Mouse (Mus musculus): ENCODE data around the gene Narf.
A peak's percentile ranks its signal among the peaks of the same experiment; 100 is the strongest.

Narf gene

GRCm38 (mm10) chr11:121236564-121237344 is at the start of gene Narf:
Gene Narf, plus strand, starts transcription at chr11:121237253.
- DNase-seq (ENCODE audit: low spot score): peak; percentile 100

GRCm38 (mm10) chr11:121189681-121190080 is 47.4 kb upstream of the Narf start:
- DNase-seq (ENCODE audit: low spot score): no peak

- DNase-seq (ENCODE audit: low spot score): no peak
Observed at GRCm38 (mm10) chr11:121192742-121193141, 44.3 kb upstream of the Narf start.

GRCm38 (mm10) chr11:121193415-121193814 is 43.6 kb upstream of the Narf start:
- DNase-seq (ENCODE audit: low spot score): no peak

GRCm38 (mm10) chr11:121198622-121199021 is 38.4 kb upstream of the Narf start:
- no peak for DNase-seq (ENCODE audit: low spot score)

GRCm38 (mm10) chr11:121199851-121200250 is 37.2 kb upstream of the Narf start:
- no peak for DNase-seq (ENCODE audit: low spot score)

GRCm38 (mm10) chr11:121200781-121201180 is 36.3 kb upstream of the Narf start:
- no peak for DNase-seq (ENCODE audit: low spot score)

GRCm38 (mm10) chr11:121201436-121202198 is 35.4 kb upstream of the Narf start:
- DNase-seq (ENCODE audit: low spot score): peak; percentile 67

- no peak for DNase-seq (ENCODE audit: low spot score)
Observed at GRCm38 (mm10) chr11:121203859-121204160, 33.2 kb upstream of the Narf start.

- peak; percentile 97 for DNase-seq (ENCODE audit: low spot score)
Observed at GRCm38 (mm10) chr11:121204161-121205006, 32.7 kb upstream of the Narf start, which contains the start of the genes Hexdc and Ogfod3. Gene Hexdc, plus strand, starts transcription at chr11:121204433. Gene Ogfod3, minus strand, starts transcription at chr11:121204711.

GRCm38 (mm10) chr11:121216831-121217230 is 20.2 kb upstream of the Narf start:
- DNase-seq (ENCODE audit: low spot score): no peak

GRCm38 (mm10) chr11:121219776-121220175 is 17.3 kb upstream of the Narf start:
- no peak for DNase-seq (ENCODE audit: low spot score)

- DNase-seq (ENCODE audit: low spot score): no peak
Observed at GRCm38 (mm10) chr11:121220771-121221170, 16.3 kb upstream of the Narf start.

GRCm38 (mm10) chr11:121221321-121222010 is 15.6 kb upstream of the Narf start:
- DNase-seq (ENCODE audit: low spot score): no peak

- DNase-seq (ENCODE audit: low spot score): no peak
Observed at GRCm38 (mm10) chr11:121228129-121229017, 8.7 kb upstream of the Narf start.

GRCm38 (mm10) chr11:121229018-121229439 is 8.0 kb upstream of the Narf start, which contains the start of gene Cybc1:
Gene Cybc1, minus strand, starts transcription at chr11:121229322.
- DNase-seq (ENCODE audit: low spot score): peak; percentile 68

- no peak for DNase-seq (ENCODE audit: low spot score)
Observed at GRCm38 (mm10) chr11:121231191-121231590, 5.9 kb upstream of the Narf start.

- DNase-seq (ENCODE audit: low spot score): peak; percentile 55
Observed at GRCm38 (mm10) chr11:121231628-121232291, 5.3 kb upstream of the Narf start.

GRCm38 (mm10) chr11:121232706-121233105 is 4.3 kb upstream of the Narf start:
- no peak for DNase-seq (ENCODE audit: low spot score)

Measured in retina, embryonic 14.5 days (tissue).